In the genomic region with DNA sequence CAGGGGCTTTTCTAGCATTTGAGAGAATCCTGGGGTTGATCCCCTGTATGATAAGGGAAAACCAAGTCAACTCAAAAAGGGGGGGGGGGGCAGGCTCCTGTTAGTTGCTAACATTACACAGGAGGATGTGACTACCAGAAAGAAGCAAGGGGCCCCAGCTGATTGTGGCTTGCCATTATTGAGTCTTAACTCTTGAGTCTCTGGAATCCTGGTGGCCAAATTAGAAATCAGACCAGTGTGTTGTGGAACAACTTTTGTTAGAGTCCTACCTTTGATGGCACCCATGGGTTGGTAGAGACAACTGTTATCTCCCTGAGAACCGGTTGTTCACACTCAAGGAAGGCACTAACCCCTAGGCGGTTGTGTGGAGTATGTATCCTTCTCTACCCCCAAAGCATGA, we compare ENCODE assay signal across 16 mouse cellular contexts. TPM values are rescaled to one million over a fixed set of nuclear protein-coding genes. Genes with fewer than 3 reads are reported as not detected.
A peak's percentile ranks its signal among the peaks of the same experiment; 100 is the strongest.
DNase-seq lines count a peak whose midpoint lies in the region; ATAC-seq lines count a peak whose summit lies in the region.
"Had no signal": no experiment of that assay in that cellular context is flagged by ENCODE, and none has a peak within 500 bp of the region (broad histone marks: within the 10 kb centered on the region; RNA-seq: fewer than 3 reads in every experiment).

No protein-coding gene starts in this region.

- H3K27ac ChIP-seq in neural tube, embryonic 11.5 days (ENCODE audit: low read depth, low read length) = no peak overlapping the region
- H3K27ac ChIP-seq in embryonic facial prominence, embryonic 13.5 days = no peak overlapping the region
- H3K27ac ChIP-seq in hindbrain, embryonic 16.5 days (ENCODE audit: low read depth, low read length) = no peak overlapping the region; the same call in 1 of the 2 replicates
- H3K27ac ChIP-seq: embryonic facial prominence, embryonic 15.5 days; intestine, embryonic 15.5 days had no signal

- peaks cover 15% of the 10 kb centered on the region for H3K36me3 ChIP-seq in neural tube, embryonic 11.5 days (ENCODE audit: control insufficient read depth, insufficient read depth, low read length)
- H3K36me3 ChIP-seq in embryonic facial prominence, embryonic 13.5 days = peaks cover 43% of the 10 kb centered on the region
- peaks cover 2% of the 10 kb centered on the region for H3K36me3 ChIP-seq in hindbrain, embryonic 16.5 days (ENCODE audit: control insufficient read depth, insufficient read depth, low read length)

- H3K9ac ChIP-seq in neural tube, embryonic 11.5 days (ENCODE audit: low read length) = no peak overlapping the region
- H3K9ac ChIP-seq in embryonic facial prominence, embryonic 13.5 days = no peak overlapping the region
- H3K9ac ChIP-seq in hindbrain, embryonic 16.5 days (ENCODE audit: low read depth, low read length) = no peak overlapping the region
- H3K9ac ChIP-seq: embryonic facial prominence, embryonic 15.5 days; liver, postnatal 0 days had no signal

- H3K4me3 ChIP-seq in neural tube, embryonic 11.5 days (ENCODE audit: low read depth, low read length) = peak overlapping the region; percentile 2; the same call in 1 of the 2 replicates
- 0 out of 2 replicates have a peak overlapping the region, but pooled peaks have one; percentile 75 for H3K4me3 ChIP-seq in embryonic facial prominence, embryonic 13.5 days
- H3K4me3 ChIP-seq in hindbrain, embryonic 16.5 days (ENCODE audit: low read length) = no peak overlapping the region

- peak overlapping the region; percentile 66; the same call in 1 of the 2 replicates for H3K4me2 ChIP-seq in neural tube, embryonic 11.5 days (ENCODE audit: low read depth)
- no peak overlapping the region for H3K4me2 ChIP-seq in embryonic facial prominence, embryonic 13.5 days
- H3K4me2 ChIP-seq in hindbrain, embryonic 16.5 days (ENCODE audit: low read length) = peak overlapping the region; percentile 94; the same call in 1 of the 2 replicates

- no peak for DNase-seq in neural tube, embryonic 11.5 days (ENCODE audit: low spot score)
- DNase-seq in neural tube, embryonic 10.5 days (ENCODE audit: extremely low spot score, low spot score) = no peak
- DNase-seq in naive thymus-derived CD4-positive, alpha-beta T cell, adult 2 months (ENCODE audit: low read depth) = peak; percentile 51
- DNase-seq in ovary, postnatal 14 days (ENCODE audit: low spot score) = no peak
- no peak for DNase-seq in heart, adult 8-10 months (ENCODE audit: low spot score)
- DNase-seq: cerebellum, adult 11 months; kidney, postnatal 25 days; layer of hippocampus, postnatal 36 days; liver, postnatal 0 days; retina, postnatal 1 day had no signal

- WGBS in neural tube, embryonic 11.5 days = 49% methylated on average over 2 of the region's 2 CpGs
- WGBS in embryonic facial prominence, embryonic 13.5 days = 49% methylated on average over 2 of the region's 2 CpGs
- WGBS in hindbrain, embryonic 16.5 days = 53% methylated on average over 2 of the region's 2 CpGs

- no peaks in the 10 kb centered on the region for H3K27me3 ChIP-seq in neural tube, embryonic 11.5 days (ENCODE audit: control insufficient read depth, insufficient read depth, low read length)
- no peaks in the 10 kb centered on the region for H3K27me3 ChIP-seq in embryonic facial prominence, embryonic 13.5 days
- no peaks in the 10 kb centered on the region for H3K27me3 ChIP-seq in hindbrain, embryonic 16.5 days (replicated peaks; ENCODE audit: control insufficient read depth, insufficient read depth, low read length)
- H3K27me3 ChIP-seq: embryonic facial prominence, embryonic 15.5 days; intestine, embryonic 15.5 days; limb, embryonic 12.5 days had no signal

- no peak for ATAC-seq in neural tube, embryonic 11.5 days (ENCODE audit: insufficient read depth, low FRiP score, low TSS enrichment)
- no peak for ATAC-seq in embryonic facial prominence, embryonic 13.5 days (ENCODE audit: insufficient number of reproducible peaks, insufficient read depth, low FRiP score, low TSS enrichment, low read depth)
- no peak for ATAC-seq in hindbrain, embryonic 16.5 days
- ATAC-seq: intestine, embryonic 15.5 days; liver, postnatal 0 days had no signal

- peaks cover 21% of the 10 kb centered on the region for H3K4me1 ChIP-seq in neural tube, embryonic 11.5 days (ENCODE audit: control insufficient read depth, insufficient read depth, low read length)
- H3K4me1 ChIP-seq in embryonic facial prominence, embryonic 13.5 days = peaks cover 31% of the 10 kb centered on the region
- H3K4me1 ChIP-seq in hindbrain, embryonic 16.5 days (ENCODE audit: control insufficient read depth, insufficient read depth, low read depth, low read length) = peaks cover 44% of the 10 kb centered on the region

- no peaks in the 10 kb centered on the region for H3K9me3 ChIP-seq in neural tube, embryonic 11.5 days (ENCODE audit: control insufficient read depth, low read length)
- H3K9me3 ChIP-seq in embryonic facial prominence, embryonic 13.5 days = no peaks in the 10 kb centered on the region
- no peaks in the 10 kb centered on the region for H3K9me3 ChIP-seq in hindbrain, embryonic 16.5 days (ENCODE audit: control insufficient read depth, low read length)
- H3K9me3 ChIP-seq: embryonic facial prominence, embryonic 15.5 days; intestine, embryonic 15.5 days; limb, embryonic 12.5 days had no signal

RNA-seq across cellular contexts. Expression of a gene that starts 1.1 kb away (rescaled TPM):
- polyA plus RNA-seq in neural tube, embryonic 11.5 days (2014; fragmentation: Nextera tagmentation; extraction: Ambion mirVana) = 2.2 and 2.6 TPM in 2 replicates
- polyA plus RNA-seq in embryonic facial prominence, embryonic 13.5 days (2015; fragmentation: Nextera tagmentation; extraction: Ambion mirVana) = 0.96 and 1.2 TPM in 2 replicates
- polyA plus RNA-seq in hindbrain, embryonic 16.5 days (2015; fragmentation: Nextera tagmentation; extraction: Ambion mirVana) = 4.4 and 4.9 TPM in 2 replicates
- 1 to 10 TPM in 1 of 4 experiments, under 1 TPM in 3; 0.44 to 1.2 (median 0.65) TPM for total RNA-seq in heart, adult 8-10 months (2022)
- polyA plus RNA-seq: liver, postnatal 0 days had no signal

RNA-seq across cellular contexts. Expression of a gene that starts 18.1 kb away (rescaled TPM):
- polyA plus RNA-seq in neural tube, embryonic 11.5 days (2014; fragmentation: Nextera tagmentation; extraction: Ambion mirVana) = 58.1 and 59.6 TPM in 2 replicates
- 36.4 and 45.3 TPM in 2 replicates for polyA plus RNA-seq in embryonic facial prominence, embryonic 13.5 days (2015; fragmentation: Nextera tagmentation; extraction: Ambion mirVana)
- polyA plus RNA-seq in hindbrain, embryonic 16.5 days (2015; fragmentation: Nextera tagmentation; extraction: Ambion mirVana) = 15.8 and 25.0 TPM in 2 replicates
- total RNA-seq in heart, adult 8-10 months (2022) = 10 to 100 TPM; 14.9 to 19.0 (median 16.6) TPM

RNA-seq across cellular contexts. Expression of a gene that starts 24.9 kb away (rescaled TPM):
- 362 and 372 TPM in 2 replicates for polyA plus RNA-seq in neural tube, embryonic 11.5 days (2014; fragmentation: Nextera tagmentation; extraction: Ambion mirVana)
- 275 and 276 TPM in 2 replicates for polyA plus RNA-seq in embryonic facial prominence, embryonic 13.5 days (2015; fragmentation: Nextera tagmentation; extraction: Ambion mirVana)
- polyA plus RNA-seq in hindbrain, embryonic 16.5 days (2015; fragmentation: Nextera tagmentation; extraction: Ambion mirVana) = 482 and 556 TPM in 2 replicates
- total RNA-seq in heart, adult 8-10 months (2022) = 1 to 10 TPM; 3.8 to 6.4 (median 5.1) TPM

RNA-seq across cellular contexts. Expression of a gene that starts 36.4 kb away (rescaled TPM):
- not detected in 2 replicates for polyA plus RNA-seq in neural tube, embryonic 11.5 days (2014; fragmentation: Nextera tagmentation; extraction: Ambion mirVana)
- 0.24 and 1.6 TPM in 2 replicates for polyA plus RNA-seq in embryonic facial prominence, embryonic 13.5 days (2015; fragmentation: Nextera tagmentation; extraction: Ambion mirVana)
- 0.14 and 0.38 TPM in 2 replicates for polyA plus RNA-seq in hindbrain, embryonic 16.5 days (2015; fragmentation: Nextera tagmentation; extraction: Ambion mirVana)
- not detected for total RNA-seq in heart, adult 8-10 months (2022)
- polyA plus RNA-seq: limb, embryonic 12.5 days had no signal

RNA-seq across cellular contexts. Expression of a gene that starts 47.9 kb away (rescaled TPM):
- not detected in 2 replicates for polyA plus RNA-seq in neural tube, embryonic 11.5 days (2014; fragmentation: Nextera tagmentation; extraction: Ambion mirVana)
- not detected in 2 replicates for polyA plus RNA-seq in embryonic facial prominence, embryonic 13.5 days (2015; fragmentation: Nextera tagmentation; extraction: Ambion mirVana)
- polyA plus RNA-seq in hindbrain, embryonic 16.5 days (2015; fragmentation: Nextera tagmentation; extraction: Ambion mirVana) = 1.1 and 1.4 TPM in 2 replicates
- not detected for total RNA-seq in heart, adult 8-10 months (2022)
- total RNA-seq: layer of hippocampus, postnatal 36 days had no signal
- polyA plus RNA-seq: embryonic facial prominence, embryonic 15.5 days; heart, embryonic 16.5 days; intestine, embryonic 15.5 days; limb, embryonic 12.5 days; liver, postnatal 0 days had no signal
